Mouse (Mus musculus) Patski (cell line): ENCODE results near the gene Hmox2. TPM values are rescaled to one million over a fixed set of nuclear protein-coding genes. Genes with fewer than 3 reads are reported as not detected.
"Not testable (repeated sequence)": the region's sequence is repeated elsewhere in the genome, so short reads cannot be mapped to it uniquely, and the experiment has no call there.

Experiments
- ATAC-seq: fragments of 100-300 bp; one replicate; pipeline ENCODE4 v1.8.0; 2021
- CTCF ChIA-PET: fragments of 350-600 bp; sonication (Branson Sonifier 250); formaldehyde crosslinking; loops from one replicate; lab custom pipeline; 2022; ENCODE audit warnings: inconsistent platforms; lab: Charles Lee
- POLR2A ChIA-PET: fragments of 350-600 bp; sonication (Branson Sonifier 250); formaldehyde crosslinking; loops from one replicate; lab custom pipeline; 2022; ENCODE audit warnings: antibody characterized with exemption, inconsistent platforms; lab: Charles Lee
- DNase-seq: peaks from one replicate; pipeline ENCODE4 v3.0.0-alpha.2; 2011; ENCODE audit warnings: low read depth, low spot score
- H3K27me3 ChIP-seq: fragments of 371-371 bp; one replicate; pipeline ENCODE4 v1.5.1; 2021
- CTCF ChIP-seq: fragments of 100-300 bp; IDR thresholded peaks from one replicate; pipeline ENCODE4 v1.5.1; 2021
- in situ Hi-C: fragments of 300-500 bp; cut with MboI; formaldehyde crosslinking; loops from 3 replicates; pipeline ENCODE4 v1.11.1; 2018; ENCODE audit warnings: low pct_unique_long_range_greater_than_20kb, mixed read lengths
- polyA plus RNA-seq: library from polyadenylated mRNA; unstranded; gene quantifications from one replicate; pipeline ENCODE4 v1.2.3, GENCODE M21; 2021

Hmox2 gene
- polyA plus RNA-seq, 1 experiment from 2014 or later = 104 TPM

- ChIA-PET CTCF (interaction anchor here (1.7 kb wide), 2 partner anchors 12 kb away, joined by 5 to 9 read pairs; no protein-coding TSS in a partner anchor), POLR2A (no interaction called here)
- no peaks in the 10 kb centered on the region for H3K27me3 ChIP-seq
- ATAC-seq (no peak), DNase-seq (no peak)
- TF ChIP-seq CTCF = no peak
- in situ Hi-C loops = no loop called here
Observed at GRCm38 (mm10) chr16:4752155-4752554, 26.0 kb downstream of the Hmox2 start.

- DNase-seq (no peak), ATAC-seq (no peak)
- in situ Hi-C loops = no loop called here
- ChIA-PET POLR2A (interaction anchor here (1.6 kb wide), 1 partner anchor 9 kb away, joined by 3 read pairs; no protein-coding TSS in a partner anchor), CTCF (interaction anchor here (1.1 to 1.9 kb wide), 3 partner anchors 9 to 88 kb away, joined by 3 to 9 read pairs (median 4); no protein-coding TSS in a partner anchor)
- no peak for TF ChIP-seq CTCF
- H3K27me3 ChIP-seq = no peaks in the 10 kb centered on the region
Observed at GRCm38 (mm10) chr16:4754045-4754444, 27.9 kb downstream of the Hmox2 start.

GRCm38 (mm10) chr16:4756660-4757335 lies 30.6 kb downstream of the Hmox2 start:
- CTCF ChIA-PET = not testable (repeated sequence)

GRCm38 (mm10) chr16:4762437-4762836 lies 36.3 kb downstream of the Hmox2 start:
- in situ Hi-C loops = no loop called here
- ChIA-PET CTCF (interaction anchor here (0.8 to 2.4 kb wide), 9 partner anchors 8 to 150 kb away, joined by 3 to 12 read pairs (median 7); partner anchors contain the start of gene Cdip1), POLR2A (interaction anchor here (1.3 kb wide), 1 partner anchor 9 kb away, joined by 3 read pairs; no protein-coding TSS in a partner anchor)
- no peak for TF ChIP-seq CTCF
- ATAC-seq (peak; percentile 58), DNase-seq (no peak)
- no peaks in the 10 kb centered on the region for H3K27me3 ChIP-seq

More at GRCm38 (mm10) chr16:4756660-4757335, 30.6 kb downstream of the Hmox2 start:
- ATAC-seq, H3K27me3 ChIP-seq, DNase-seq, in situ Hi-C loops: not testable (repeated sequence)
- POLR2A ChIA-PET = interaction anchor here (0.7 kb wide), 1 partner anchor 41 kb away, joined by 3 read pairs; no protein-coding TSS in a partner anchor

- no peak for ATAC-seq
- TF ChIP-seq CTCF = peak; percentile 70
- ChIA-PET POLR2A (interaction anchor here (0.6 to 1.3 kb wide), 4 partner anchors 10 to 119 kb away, joined by 3 to 5 read pairs (median 3); partner anchors contain the start of gene Cdip1), CTCF (interaction anchor here (0.8 to 3.1 kb wide), 16 partner anchors 9 to 149 kb away, joined by 3 to 12 read pairs (median 5); partner anchors contain the start of gene Cdip1)
- in situ Hi-C loops = no loop called here
- no peak for DNase-seq
- no peaks in the 10 kb centered on the region for H3K27me3 ChIP-seq
Observed at GRCm38 (mm10) chr16:4763276-4763675, 37.1 kb downstream of the Hmox2 start.

GRCm38 (mm10) chr16:4765852-4766251 lies 39.7 kb downstream of the Hmox2 start:
- no peak for TF ChIP-seq CTCF
- POLR2A ChIA-PET = no interaction called here
- in situ Hi-C loops = no loop called here
- no peaks in the 10 kb centered on the region for H3K27me3 ChIP-seq
- no peak for DNase-seq
- no peak for ATAC-seq
- CTCF ChIA-PET = interaction anchor here (1.0 to 3.1 kb wide), 2 partner anchors 9 to 23 kb away, joined by 3 to 12 read pairs; no protein-coding TSS in a partner anchor

- in situ Hi-C loops = no loop called here
- DNase-seq (no peak), ATAC-seq (no peak)
- TF ChIP-seq CTCF = no peak
- no peaks in the 10 kb centered on the region for H3K27me3 ChIP-seq
- POLR2A ChIA-PET = interaction anchor here (0.6 to 1.0 kb wide), 2 partner anchors 41 to 113 kb away, joined by 3 read pairs; partner anchors contain the start of genes Hmox2 and Ubald1
- CTCF ChIA-PET = interaction anchor here (1.1 to 1.4 kb wide), 3 partner anchors 16 to 35 kb away, joined by 3 read pairs; no protein-coding TSS in a partner anchor
Observed at GRCm38 (mm10) chr16:4767012-4767790, 41.0 kb downstream of the Hmox2 start.

GRCm38 (mm10) chr16:4768719-4769118 lies 42.6 kb downstream of the Hmox2 start:
- no peaks in the 10 kb centered on the region for H3K27me3 ChIP-seq
- no peak for ATAC-seq
- in situ Hi-C loops = no loop called here
- DNase-seq = no peak
- POLR2A ChIA-PET = interaction anchor here (0.8 to 1.0 kb wide), 2 partner anchors 20 to 22 kb away, joined by 3 read pairs; no protein-coding TSS in a partner anchor
- TF ChIP-seq CTCF = no peak
- CTCF ChIA-PET = interaction anchor here (1.0 to 1.4 kb wide), 2 partner anchors 16 to 18 kb away, joined by 3 to 4 read pairs; no protein-coding TSS in a partner anchor

- no peaks in the 10 kb centered on the region for H3K27me3 ChIP-seq
- no peak for DNase-seq
- TF ChIP-seq CTCF = no peak
- POLR2A ChIA-PET = no interaction called here
- ATAC-seq = no peak
- in situ Hi-C loops = no loop called here
- CTCF ChIA-PET = no interaction called here
Observed at GRCm38 (mm10) chr16:4773289-4773970, 47.3 kb downstream of the Hmox2 start.
